Mouse (Mus musculus) thymus, adult 2 months (tissue): ENCODE results near the gene H3f3a.

ENCODE experiments used
- CTCF ChIP-seq: fragments of 200-500 bp; IDR thresholded peaks from 2 replicates; pipeline ENCODE4 v1.5.1; 2012; ENCODE audit warnings: mild to moderate bottlenecking, control low read depth, low read length, moderate library complexity, borderline replicate concordance; ENCODE audit not compliant: control insufficient read depth, poor library complexity, insufficient read depth; ENCODE audit errors: extremely low read depth
- POLR2A ChIP-seq: fragments of 200-500 bp; IDR thresholded peaks from 2 replicates; pipeline ENCODE4 v1.6.1; 2012; ENCODE audit warnings: mild to moderate bottlenecking, low read length, control low read depth, moderate library complexity; ENCODE audit not compliant: control insufficient read depth, poor library complexity, insufficient read depth; ENCODE audit errors: extremely low read depth

- no peak for TF ChIP-seq CTCF
- TF ChIP-seq POLR2A, result no peak
These were observed 1.8 kb upstream of the H3f3a start for GRCm38 (mm10) chr1:180815371-180816024.
